Comparison of ENCODE assay signal across 18 mouse cellular contexts in the genomic region with DNA sequence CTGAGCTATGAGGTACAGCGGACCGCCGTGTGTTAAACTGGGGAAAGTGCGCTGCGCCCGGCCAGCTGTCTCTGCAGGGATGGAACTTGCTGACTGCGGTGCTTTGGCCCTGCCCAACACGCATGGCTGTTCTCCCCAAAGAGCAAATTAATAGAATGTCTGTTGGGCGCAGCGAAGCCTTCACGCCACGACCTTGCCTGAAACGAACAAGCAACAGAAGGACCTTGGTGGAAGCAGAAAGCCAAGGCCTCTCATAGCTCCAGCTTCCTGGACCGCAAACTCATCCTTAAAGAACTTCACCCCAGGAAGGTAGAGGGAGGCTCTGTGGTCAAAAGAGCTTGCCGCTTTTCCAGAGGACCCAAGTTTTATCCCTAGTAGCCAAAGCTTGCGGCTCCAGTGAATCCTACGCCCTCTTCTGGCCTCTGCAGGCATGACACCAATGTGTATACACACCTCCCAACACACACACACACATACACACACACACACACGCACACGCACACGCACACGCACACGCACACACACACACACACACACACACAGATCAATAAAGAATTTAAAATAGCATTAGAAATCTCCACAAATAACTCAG.
A peak's percentile ranks its signal among the peaks of the same experiment; 100 is the strongest.
DNase-seq lines count a peak whose midpoint lies in the region; ATAC-seq and TF ChIP-seq lines count a peak whose summit lies in the region.
"Had no signal": no experiment of that assay in that cellular context is flagged by ENCODE, and none has a peak within 500 bp of the region (broad histone marks: within the 10 kb centered on the region; RNA-seq: fewer than 3 reads in every experiment).

No protein-coding gene starts in this region.

- no peak for TF ChIP-seq EP300 in stomach, postnatal 0 days (optimal IDR thresholded peaks at IDR 0.05)
- no peak for TF ChIP-seq EP300 in lung, postnatal 0 days (IDR thresholded peaks at IDR 0.05)

- H3K9ac ChIP-seq in midbrain, postnatal 0 days (replicated peaks; ENCODE audit: low read length, poor library complexity, severe bottlenecking): no peak overlapping the region
- H3K9ac ChIP-seq in midbrain, embryonic 11.5 days (ENCODE audit: low read length): no peak overlapping the region
- H3K9ac ChIP-seq in ES-E14 (ENCODE audit: insufficient read depth, low read depth, low read length, poor library complexity, severe bottlenecking): no peak overlapping the region
- no peak overlapping the region for H3K9ac ChIP-seq in stomach, postnatal 0 days (ENCODE audit: low read length)
- no peak overlapping the region for H3K9ac ChIP-seq in lung, postnatal 0 days (replicated peaks; ENCODE audit: low read depth)
- H3K9ac ChIP-seq: embryonic facial prominence, embryonic 12.5 days; kidney, embryonic 15.5 days; liver, embryonic 12.5 days had no signal

- no peaks in the 10 kb centered on the region for H3K36me3 ChIP-seq in midbrain, postnatal 0 days (ENCODE audit: insufficient read depth, low read length)
- no peaks in the 10 kb centered on the region for H3K36me3 ChIP-seq in midbrain, embryonic 11.5 days (ENCODE audit: control insufficient read depth, insufficient read depth, low read length)
- no peaks in the 10 kb centered on the region for H3K36me3 ChIP-seq in ES-E14 (ENCODE audit: control insufficient read depth, insufficient read depth, low read length, poor library complexity, severe bottlenecking)
- H3K36me3 ChIP-seq in stomach, postnatal 0 days (ENCODE audit: control insufficient read depth, insufficient read depth, low read length): no peaks in the 10 kb centered on the region
- H3K36me3 ChIP-seq in lung, postnatal 0 days (ENCODE audit: insufficient read depth, low read length): no peaks in the 10 kb centered on the region
- H3K36me3 ChIP-seq: embryonic facial prominence, embryonic 12.5 days; kidney, embryonic 15.5 days; liver, embryonic 12.5 days had no signal

- TF ChIP-seq CTCF in midbrain, postnatal 0 days (IDR thresholded peaks at IDR 0.05): peak; percentile 24
- 0 out of 2 replicates have a peak, but pooled peaks have one; percentile 13 for TF ChIP-seq CTCF in stomach, postnatal 0 days (IDR thresholded peaks at IDR 0.05; ENCODE audit: low read depth)
- no peak for TF ChIP-seq CTCF in lung, postnatal 0 days (IDR thresholded peaks at IDR 0.05)

- no peak for ATAC-seq in midbrain, postnatal 0 days (ENCODE audit: low FRiP score)
- ATAC-seq in midbrain, embryonic 11.5 days (ENCODE audit: low FRiP score): no peak
- ATAC-seq in stomach, postnatal 0 days (ENCODE audit: low FRiP score, low TSS enrichment): no peak
- ATAC-seq in lung, postnatal 0 days: no peak
- ATAC-seq: CD4-positive, CD25-positive, alpha-beta regulatory T cell, adult 4 months; inflammation-experienced regulatory T-cells, adult 6 months; liver, embryonic 12.5 days had no signal

- in situ Hi-C loops in ES-E14 (cut with MboI; ENCODE audit: low sequenced_read_pairs in 2 of 2, unreplicated experiment in 2 of 2): no loop called here

- WGBS in midbrain, postnatal 0 days: 95% methylated on average over 22 of the region's 22 CpGs
- 88% methylated on average over 22 of the region's 22 CpGs for WGBS in midbrain, embryonic 11.5 days
- WGBS in stomach, postnatal 0 days: 96% methylated on average over 22 of the region's 22 CpGs
- 94% methylated on average over 22 of the region's 22 CpGs for WGBS in lung, postnatal 0 days

- H3K4me3 ChIP-seq in midbrain, postnatal 0 days (ENCODE audit: low read depth, low read length): no peak overlapping the region
- no peak overlapping the region for H3K4me3 ChIP-seq in midbrain, embryonic 11.5 days (ENCODE audit: low read depth, low read length)
- H3K4me3 ChIP-seq in ES-E14 (ENCODE audit: insufficient read depth in 1 of 2, low read depth in 1 of 2, low read length in 2 of 2, poor library complexity in 1 of 2, severe bottlenecking in 1 of 2): peak overlapping the region in 1 of 2 experiments; percentile 40; a peak in 1 of 4 replicates
- H3K4me3 ChIP-seq in stomach, postnatal 0 days (ENCODE audit: low read depth, low read length): no peak overlapping the region
- H3K4me3 ChIP-seq in lung, postnatal 0 days (ENCODE audit: low read depth, low read length): no peak overlapping the region
- H3K4me3 ChIP-seq: embryonic facial prominence, embryonic 12.5 days; kidney, embryonic 15.5 days; liver, embryonic 12.5 days had no signal

- no peaks in the 10 kb centered on the region for H3K4me1 ChIP-seq in midbrain, postnatal 0 days (ENCODE audit: insufficient read depth, low read length)
- H3K4me1 ChIP-seq in midbrain, embryonic 11.5 days (ENCODE audit: control insufficient read depth, insufficient read depth, low read length): no peaks in the 10 kb centered on the region
- H3K4me1 ChIP-seq in ES-E14 (ENCODE audit: control insufficient read depth in 2 of 2, insufficient read depth in 2 of 2, low read length in 2 of 2, poor library complexity in 1 of 2): no peaks in the 10 kb centered on the region
- no peaks in the 10 kb centered on the region for H3K4me1 ChIP-seq in stomach, postnatal 0 days (replicated peaks; ENCODE audit: control insufficient read depth, insufficient read depth)
- no peaks in the 10 kb centered on the region for H3K4me1 ChIP-seq in lung, postnatal 0 days (ENCODE audit: insufficient read depth, low read depth, low read length)
- H3K4me1 ChIP-seq: liver, embryonic 12.5 days had no signal

- no peak for DNase-seq in midbrain, postnatal 0 days (ENCODE audit: low spot score)
- no peak for DNase-seq in midbrain, embryonic 11.5 days (ENCODE audit: low spot score, missing footprints)
- peak; percentile 40 for DNase-seq in ES-E14 (ENCODE audit: low read depth, low spot score)
- DNase-seq in adrenal gland, postnatal 10 days: peak; percentile 43
- DNase-seq in stomach, postnatal 0 days (ENCODE audit: low spot score): no peak
- no peak for DNase-seq in frontal cortex, postnatal 10 days (ENCODE audit: low spot score in 2 of 2)
- DNase-seq in lung, postnatal 0 days (ENCODE audit: low spot score): no peak
- DNase-seq: cerebellum, adult 8-10 months; gastrocnemius, postnatal 10 days; heart, adult 18-20 months; heart, postnatal 4 days; right cerebral cortex, postnatal 14 days; thymus, postnatal 4 days had no signal

- H3K4me2 ChIP-seq in midbrain, postnatal 0 days (ENCODE audit: low read depth, low read length, poor library complexity, severe bottlenecking): no peak overlapping the region
- H3K4me2 ChIP-seq in midbrain, embryonic 11.5 days: no peak overlapping the region
- no peak overlapping the region for H3K4me2 ChIP-seq in stomach, postnatal 0 days (replicated peaks; ENCODE audit: low read depth)
- no peak overlapping the region for H3K4me2 ChIP-seq in lung, postnatal 0 days (replicated peaks; ENCODE audit: low read depth, low read length)
- H3K4me2 ChIP-seq: embryonic facial prominence, embryonic 12.5 days; kidney, embryonic 15.5 days; liver, embryonic 12.5 days had no signal

- H3K27ac ChIP-seq in midbrain, postnatal 0 days (ENCODE audit: low read depth, low read length): no peak overlapping the region
- H3K27ac ChIP-seq in midbrain, embryonic 11.5 days (ENCODE audit: low read depth, low read length): no peak overlapping the region
- H3K27ac ChIP-seq in ES-E14 (ENCODE audit: insufficient read depth, low read depth, low read length, poor library complexity, severe bottlenecking): no peak overlapping the region
- H3K27ac ChIP-seq in stomach, postnatal 0 days (replicated peaks): no peak overlapping the region
- no peak overlapping the region for H3K27ac ChIP-seq in lung, postnatal 0 days (ENCODE audit: low read length)
- H3K27ac ChIP-seq: embryonic facial prominence, embryonic 12.5 days; kidney, embryonic 15.5 days; liver, embryonic 12.5 days had no signal

- no peaks in the 10 kb centered on the region for H3K27me3 ChIP-seq in midbrain, postnatal 0 days (ENCODE audit: insufficient read depth, low read length)
- no peaks in the 10 kb centered on the region for H3K27me3 ChIP-seq in midbrain, embryonic 11.5 days (ENCODE audit: control insufficient read depth, insufficient read depth, low read length)
- no peaks in the 10 kb centered on the region for H3K27me3 ChIP-seq in stomach, postnatal 0 days (ENCODE audit: control insufficient read depth, insufficient read depth, low read length)
- no peaks in the 10 kb centered on the region for H3K27me3 ChIP-seq in lung, postnatal 0 days (replicated peaks; ENCODE audit: insufficient read depth, low read length)
- H3K27me3 ChIP-seq: embryonic facial prominence, embryonic 12.5 days; kidney, embryonic 15.5 days; liver, embryonic 12.5 days had no signal

- H3K9me3 ChIP-seq in midbrain, postnatal 0 days (ENCODE audit: low read length): no peaks in the 10 kb centered on the region
- no peaks in the 10 kb centered on the region for H3K9me3 ChIP-seq in midbrain, embryonic 11.5 days (ENCODE audit: control insufficient read depth, low read length)
- no peaks in the 10 kb centered on the region for H3K9me3 ChIP-seq in ES-E14 (ENCODE audit: control insufficient read depth, insufficient read depth, low read depth, low read length)
- H3K9me3 ChIP-seq in stomach, postnatal 0 days (ENCODE audit: control insufficient read depth, low read length): no peaks in the 10 kb centered on the region
- no peaks in the 10 kb centered on the region for H3K9me3 ChIP-seq in lung, postnatal 0 days (ENCODE audit: low read length)
- H3K9me3 ChIP-seq: embryonic facial prominence, embryonic 12.5 days; kidney, embryonic 15.5 days; liver, embryonic 12.5 days had no signal

TF ChIP-seq in ES-E14, 5 proteins besides CTCF, POLR2A, EP300 and RAD21:
- no peak for TF ChIP-seq ZNF384 (IDR thresholded peaks at IDR 0.05; ENCODE audit: low read depth, low read length)
- no peak for TF ChIP-seq HCFC1 (IDR thresholded peaks at IDR 0.05; ENCODE audit: borderline replicate concordance, insufficient read depth, low read length)
- no peak for TF ChIP-seq MAFK (IDR thresholded peaks at IDR 0.05; ENCODE audit: insufficient read depth, low read depth, low read length)
- TF ChIP-seq ZC3H11A (IDR thresholded peaks at IDR 0.05; ENCODE audit: borderline replicate concordance, low read depth, low read length): no peak
- TF ChIP-seq CHD2 (IDR thresholded peaks at IDR 0.05; ENCODE audit: low read depth, low read length): no peak

Comparison
In these comparisons a context has a peak if more than half of its experiments do, and no peak if none do; other contexts are left out.
1. DNase-seq: peak in ES-E14 (single experiment) and adrenal gland, postnatal 10 days (single experiment); none in midbrain, postnatal 0 days (single experiment), midbrain, embryonic 11.5 days (single experiment), stomach, postnatal 0 days (single experiment), frontal cortex, postnatal 10 days (0 of 2) and lung, postnatal 0 days (single experiment).